Mouse (Mus musculus) myocyte (in vitro differentiated cells): ENCODE results near the gene Barx1.

Experiments used
- E2F4 ChIP-seq: IDR thresholded peaks from one replicate; pipeline ENCODE4 v1.6.1; 2011; ENCODE audit warnings: mild to moderate bottlenecking, control low read depth, moderate library complexity; ENCODE audit not compliant: insufficient read depth
- MYOD1 ChIP-seq, 3 experiments: IDR thresholded peaks; one replicate each; pipeline ENCODE4 v1.6.1; 2011; ENCODE audit warnings: control low read depth in 2 of 3, low read depth in 2 of 3, mild to moderate bottlenecking in 2 of 3, moderate library complexity in 1 of 3; ENCODE audit not compliant: insufficient read length in 2 of 3, control insufficient read depth in 1 of 3
- POLR2A ChIP-seq: IDR thresholded peaks from one replicate; pipeline ENCODE4 v1.6.1; 2011; ENCODE audit warnings: low read depth, mild to moderate bottlenecking, control low read depth, moderate library complexity; ENCODE audit not compliant: insufficient read length
- POLR2AphosphoS2 ChIP-seq: IDR thresholded peaks from one replicate; pipeline ENCODE4 v1.6.1; 2011; ENCODE audit warnings: low read depth, control low read depth; ENCODE audit not compliant: insufficient read length

GRCm38 (mm10) chr13:48657791-48658190 is 5.0 kb upstream of the Barx1 start:
- no peak for TF ChIP-seq MYOD1 (IDR thresholded peaks at IDR 0.05; ENCODE audit: control insufficient read depth in 1 of 3, insufficient read length in 2 of 3, low read depth in 2 of 3)
- no peak for TF ChIP-seq POLR2A
- no peak for TF ChIP-seq E2F4
- no peak for TF ChIP-seq POLR2AphosphoS2
